Comparison of ENCODE assay signal across 7 mouse cellular contexts in genomic region chr1:23256630-23257001, GRCm38 (mm10).
DNase-seq lines count a peak whose midpoint lies in the region; ATAC-seq lines count a peak whose summit lies in the region.

No protein-coding gene starts in this region.

- no peaks in the 10 kb centered on the region for H3K27me3 ChIP-seq in embryonic facial prominence, embryonic 11.5 days (ENCODE audit: control insufficient read depth, insufficient read depth, low read length)
- no peaks in the 10 kb centered on the region for H3K27me3 ChIP-seq in limb, embryonic 12.5 days
- no peaks in the 10 kb centered on the region for H3K27me3 ChIP-seq in midbrain, embryonic 15.5 days (replicated peaks)

- peak; percentile 93 to 94 for DNase-seq in adrenal gland, postnatal 36 days
- peak; percentile 63 for DNase-seq in embryonic facial prominence, embryonic 11.5 days (ENCODE audit: low spot score)
- DNase-seq in heart, adult 11 months = peak; percentile 99
- peak; percentile 88 for DNase-seq in kidney, adult 18-20 months
- peak; percentile 21 to 43 for DNase-seq in spleen, postnatal 14 days (ENCODE audit: low spot score in 2 of 2)

- peak overlapping the region; percentile 63; the same call in 1 of the 2 replicates for H3K27ac ChIP-seq in embryonic facial prominence, embryonic 11.5 days (replicated peaks; ENCODE audit: low read depth, low read length)
- H3K27ac ChIP-seq in limb, embryonic 12.5 days = peak overlapping the region; percentile 91
- H3K27ac ChIP-seq in midbrain, embryonic 15.5 days = peak overlapping the region; percentile 93

- H3K9me3 ChIP-seq in embryonic facial prominence, embryonic 11.5 days (replicated peaks; ENCODE audit: control insufficient read depth, low read length) = no peaks in the 10 kb centered on the region
- H3K9me3 ChIP-seq in limb, embryonic 12.5 days = no peaks in the 10 kb centered on the region
- H3K9me3 ChIP-seq in midbrain, embryonic 15.5 days = no peaks in the 10 kb centered on the region

- no peaks in the 10 kb centered on the region for H3K4me1 ChIP-seq in embryonic facial prominence, embryonic 11.5 days (ENCODE audit: control insufficient read depth, insufficient read depth, low read length)
- peaks cover 4% of the 10 kb centered on the region for H3K4me1 ChIP-seq in limb, embryonic 12.5 days (replicated peaks)
- peaks cover 21% of the 10 kb centered on the region for H3K4me1 ChIP-seq in midbrain, embryonic 15.5 days

- peak; percentile 76; the same call in 1 of the 2 replicates for ATAC-seq in embryonic facial prominence, embryonic 11.5 days (replicated peaks; ENCODE audit: insufficient number of reproducible peaks, low FRiP score, low TSS enrichment, low read depth)
- peak; percentile 69; the same call in 1 of the 2 replicates for ATAC-seq in limb, embryonic 12.5 days (ENCODE audit: insufficient number of reproducible peaks, insufficient read depth, low FRiP score, low TSS enrichment, low read depth)
- no peak for ATAC-seq in midbrain, embryonic 15.5 days (replicated peaks)

- peak overlapping the region; percentile 80 for H3K9ac ChIP-seq in embryonic facial prominence, embryonic 11.5 days (replicated peaks; ENCODE audit: low read length)
- peak overlapping the region; percentile 82 for H3K9ac ChIP-seq in limb, embryonic 12.5 days (replicated peaks)
- peak overlapping the region; percentile 62 for H3K9ac ChIP-seq in midbrain, embryonic 15.5 days

- H3K36me3 ChIP-seq in embryonic facial prominence, embryonic 11.5 days (replicated peaks; ENCODE audit: control insufficient read depth, insufficient read depth, low read depth, low read length) = no peaks in the 10 kb centered on the region
- H3K36me3 ChIP-seq in limb, embryonic 12.5 days = no peaks in the 10 kb centered on the region
- H3K36me3 ChIP-seq in midbrain, embryonic 15.5 days (replicated peaks) = no peaks in the 10 kb centered on the region

- peak overlapping the region; percentile 63 for H3K4me2 ChIP-seq in embryonic facial prominence, embryonic 11.5 days (ENCODE audit: low read depth, low read length)
- peak overlapping the region; percentile 73 for H3K4me2 ChIP-seq in limb, embryonic 12.5 days
- H3K4me2 ChIP-seq in midbrain, embryonic 15.5 days = peak overlapping the region; percentile 64

- under 1% methylated on average over 45 of the region's 45 CpGs for WGBS in embryonic facial prominence, embryonic 11.5 days
- WGBS in limb, embryonic 12.5 days = 1% methylated on average over 45 of the region's 45 CpGs
- WGBS in midbrain, embryonic 15.5 days = under 1% methylated on average over 45 of the region's 45 CpGs

- peak overlapping the region; percentile 71 for H3K4me3 ChIP-seq in embryonic facial prominence, embryonic 11.5 days (ENCODE audit: low read depth, low read length)
- H3K4me3 ChIP-seq in limb, embryonic 12.5 days (replicated peaks) = peak overlapping the region; percentile 72
- H3K4me3 ChIP-seq in midbrain, embryonic 15.5 days = peak overlapping the region; percentile 63

Comparison
In these comparisons a context has a peak if more than half of its experiments do, and no peak if none do; other contexts are left out.
1. DNase-seq: peak in every context shown above with its lines; median percentile 99 in heart, adult 11 months; 94 in adrenal gland, postnatal 36 days; 88 in kidney, adult 18-20 months; 63 in embryonic facial prominence, embryonic 11.5 days; 32 in spleen, postnatal 14 days.